Mouse (Mus musculus) heart, postnatal 0 days (tissue): ENCODE results near the gene Ccdc170.

Source experiments
- CTCF ChIP-seq: IDR thresholded peaks from 2 replicates; pipeline ENCODE4 v1.5.1; 2016; ENCODE audit warnings: antibody characterized with exemption, control low read depth, low read depth
- EP300 ChIP-seq: IDR thresholded peaks from 2 replicates; pipeline ENCODE4 v1.6.1; 2016; ENCODE audit warnings: antibody characterized with exemption, low read depth

- TF ChIP-seq CTCF (no peak), EP300 (no peak)
Observed at GRCm38 (mm10) chr10:4460201-4460600, 22.1 kb upstream of the Ccdc170 start.
